Mouse (Mus musculus) left cerebral cortex, adult 6 months (tissue): Measurements from ENCODE around the gene Hyal3. TPM values are rescaled to one million over a fixed set of nuclear protein-coding genes. Genes with fewer than 3 reads are reported as not detected.

Experiments
- polyA plus RNA-seq: library from polyadenylated mRNA; unstranded; fragments of <200 nt; fragmentation: Nextera tagmentation; gene quantifications from 2 replicates; pipeline ENCODE4 v1.2.3, GENCODE M21; 2021

The Hyal3 gene
- polyA plus RNA-seq, 1 experiment from 2014 or later: 0.40 TPM

Other genes with a start within 250 kb of the Hyal3 start
- gene Hemk1, start 242.5 kb upstream of the Hyal3 start, polyA plus RNA-seq: 10.7 and 14.4 TPM in 2 replicates
- 1.4 and 1.5 TPM in 2 replicates for gene 6430571L13Rik, start 240.2 kb upstream of the Hyal3 start, polyA plus RNA-seq
- gene Cacna2d2, start 181.2 kb upstream of the Hyal3 start, polyA plus RNA-seq: 3.9 and 5.6 TPM in 2 replicates
- 38.4 and 40.4 TPM in 2 replicates for gene Tmem115, start 46.9 kb upstream of the Hyal3 start, polyA plus RNA-seq
- gene Cyb561d2, start 38.6 kb upstream of the Hyal3 start, polyA plus RNA-seq: 34.9 and 46.6 TPM in 2 replicates
- 62.2 and 70.1 TPM in 2 replicates for gene Nprl2, start 38.6 kb upstream of the Hyal3 start, polyA plus RNA-seq
- 3.4 and 5.1 TPM in 2 replicates for gene Zmynd10, start 33.5 kb upstream of the Hyal3 start, polyA plus RNA-seq
- gene Rassf1, start 29.3 kb upstream of the Hyal3 start, polyA plus RNA-seq: 11.1 and 12.9 TPM in 2 replicates
- gene Tusc2, start 17.6 kb upstream of the Hyal3 start, polyA plus RNA-seq: 109 and 120 TPM in 2 replicates
- gene Hyal2, start 12.9 kb upstream of the Hyal3 start, polyA plus RNA-seq: 11.2 and 13.4 TPM in 2 replicates
- 2.2 and 2.6 TPM in 2 replicates for gene Hyal1, start 3.9 kb upstream of the Hyal3 start, polyA plus RNA-seq
- 6.1 and 9.8 TPM in 2 replicates for gene Naa80, start 1.9 kb upstream of the Hyal3 start, polyA plus RNA-seq
- 3.6 and 4.9 TPM in 2 replicates for gene Ifrd2, start 6.8 kb downstream of the Hyal3 start, polyA plus RNA-seq
- gene Sema3b, start 28.4 kb downstream of the Hyal3 start, polyA plus RNA-seq: 1.7 and 2.5 TPM in 2 replicates
- 38.9 and 84.2 TPM in 2 replicates for gene Gnai2, start 54.5 kb downstream of the Hyal3 start, polyA plus RNA-seq
- gene Slc38a3, start 88.7 kb downstream of the Hyal3 start, polyA plus RNA-seq: 41.4 and 55.2 TPM in 2 replicates
- gene Gnat1, start 98.9 kb downstream of the Hyal3 start, polyA plus RNA-seq: 10.7 and 19.3 TPM in 2 replicates
- gene Sema3f, start 129.7 kb downstream of the Hyal3 start, polyA plus RNA-seq: 1.1 and 5.3 TPM in 2 replicates
- 33.3 and 36.9 TPM in 2 replicates for gene Rbm5, start 190.2 kb downstream of the Hyal3 start, polyA plus RNA-seq